Mouse (Mus musculus): ENCODE results near the gene Sox18. TPM values are rescaled to one million over a fixed set of nuclear protein-coding genes. Genes with fewer than 3 reads are reported as not detected.

The Sox18 gene
- polyA plus RNA-seq, 2 experiments: 4.1 to 5.5 TPM

DNA sequence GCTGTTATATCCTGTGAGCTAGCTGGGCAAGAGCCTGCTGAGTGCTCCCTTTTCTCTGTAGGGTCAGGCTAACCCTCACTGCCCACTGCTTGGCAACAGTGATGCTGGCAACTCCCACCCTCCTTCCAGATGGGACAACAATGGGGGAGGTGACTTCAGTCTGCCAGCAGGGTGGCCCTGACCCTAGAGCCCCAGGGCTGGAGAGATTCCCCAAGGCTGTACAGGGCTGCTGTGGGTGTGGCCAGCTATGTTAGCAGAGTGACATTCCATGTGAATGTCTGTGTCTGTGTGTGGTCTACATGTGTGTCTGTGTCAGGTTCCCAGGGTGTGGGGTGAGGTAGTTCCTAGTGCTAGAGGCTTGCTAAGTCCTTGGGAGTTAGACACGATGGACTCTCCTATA, 2.1 kb upstream of the Sox18 start:
- 57% methylated on average over 1 of the region's 1 CpGs for WGBS (ENCODE audit: insufficient replicate concordance)
- DNase-seq (ENCODE audit: low read depth in 3 of 3, low spot score in 3 of 3) (no peak), ATAC-seq (ENCODE audit: insufficient read depth) (no peak)
- H3K4me2 ChIP-seq (ENCODE audit: low read depth): no peak overlapping the region
- no peak overlapping the region for H3K9ac ChIP-seq (replicated peaks)
- no peaks in the 10 kb centered on the region for H3K9me3 ChIP-seq (ENCODE audit: control insufficient read depth, low read length)
- no peak overlapping the region for H3K27ac ChIP-seq
- H3K4me3 ChIP-seq (ENCODE audit: insufficient read depth in 1 of 2, low read depth in 2 of 2, low read length in 2 of 2): no peak overlapping the region
- H3K4me1 ChIP-seq (replicated peaks; ENCODE audit: control insufficient read depth in 2 of 2, insufficient read depth in 2 of 2, low read length in 1 of 2): peaks cover 0 to 4% of the 10 kb centered on the region in 2 experiments; a peak in 3 of 4 replicates
- no peaks in the 10 kb centered on the region for H3K36me3 ChIP-seq (replicated peaks; ENCODE audit: control insufficient read depth, insufficient read depth, low read depth)
- TF ChIP-seq EP300 (IDR thresholded peaks at IDR 0.05; ENCODE audit: low read depth): no peak
- no peak for TF ChIP-seq CTCF (IDR thresholded peaks at IDR 0.05; ENCODE audit: low read depth)
- H3K27me3 ChIP-seq (ENCODE audit: control insufficient read depth, insufficient read depth, low read length): peaks cover 45% of the 10 kb centered on the region

GRCm38 (mm10) chr2:181671984-181672383, 544 bp upstream of the Sox18 start:
- Histone ChIP-seq H3K27me3 (ENCODE audit: control insufficient read depth, insufficient read depth, low read length) (peaks cover 45% of the 10 kb centered on the region), H3K36me3 (replicated peaks; ENCODE audit: control insufficient read depth, insufficient read depth, low read depth) (no peaks in the 10 kb centered on the region), H3K4me3 (ENCODE audit: insufficient read depth in 1 of 2, low read depth in 2 of 2, low read length in 2 of 2) (no peak overlapping the region), H3K4me1 (replicated peaks; ENCODE audit: control insufficient read depth in 2 of 2, insufficient read depth in 2 of 2, low read length in 1 of 2) (peaks cover 0 to 4% of the 10 kb centered on the region in 2 experiments; a peak in 3 of 4 replicates), H3K27ac (no peak overlapping the region), H3K9ac (replicated peaks) (no peak overlapping the region), H3K4me2 (ENCODE audit: low read depth) (no peak overlapping the region), H3K9me3 (ENCODE audit: control insufficient read depth, low read length) (no peaks in the 10 kb centered on the region)
- no peak for ATAC-seq (ENCODE audit: insufficient read depth)
- no peak for DNase-seq (ENCODE audit: low read depth in 3 of 3, low spot score in 3 of 3)
- 32% methylated on average over 7 of the region's 7 CpGs for WGBS (ENCODE audit: insufficient replicate concordance)
- TF ChIP-seq CTCF (IDR thresholded peaks at IDR 0.05; ENCODE audit: low read depth) (no peak), EP300 (IDR thresholded peaks at IDR 0.05; ENCODE audit: low read depth) (no peak)

- Histone ChIP-seq H3K9me3 (ENCODE audit: control insufficient read depth, low read length) (no peaks in the 10 kb centered on the region), H3K4me2 (ENCODE audit: low read depth) (peak overlapping the region; percentile 24), H3K36me3 (replicated peaks; ENCODE audit: control insufficient read depth, insufficient read depth, low read depth) (no peaks in the 10 kb centered on the region), H3K9ac (replicated peaks) (no peak overlapping the region), H3K27ac (no peak overlapping the region), H3K27me3 (ENCODE audit: control insufficient read depth, insufficient read depth, low read length) (peaks cover 45% of the 10 kb centered on the region), H3K4me3 (ENCODE audit: insufficient read depth in 1 of 2, low read depth in 2 of 2, low read length in 2 of 2) (peak overlapping the region; percentile 15 to 37), H3K4me1 (replicated peaks; ENCODE audit: control insufficient read depth in 2 of 2, insufficient read depth in 2 of 2, low read length in 1 of 2) (peaks cover 0 to 4% of the 10 kb centered on the region in 2 experiments; a peak in 3 of 4 replicates)
- 2% methylated on average over 41 of the region's 41 CpGs for WGBS (ENCODE audit: insufficient replicate concordance)
- ATAC-seq (ENCODE audit: insufficient read depth) (no peak), DNase-seq (ENCODE audit: low read depth in 3 of 3, low spot score in 3 of 3) (no peak)
- no peak for TF ChIP-seq CTCF (IDR thresholded peaks at IDR 0.05; ENCODE audit: low read depth)
- no peak for TF ChIP-seq EP300 (IDR thresholded peaks at IDR 0.05; ENCODE audit: low read depth)
Measured at GRCm38 (mm10) chr2:181670913-181671311, 528 bp downstream of the Sox18 start.

DNA sequence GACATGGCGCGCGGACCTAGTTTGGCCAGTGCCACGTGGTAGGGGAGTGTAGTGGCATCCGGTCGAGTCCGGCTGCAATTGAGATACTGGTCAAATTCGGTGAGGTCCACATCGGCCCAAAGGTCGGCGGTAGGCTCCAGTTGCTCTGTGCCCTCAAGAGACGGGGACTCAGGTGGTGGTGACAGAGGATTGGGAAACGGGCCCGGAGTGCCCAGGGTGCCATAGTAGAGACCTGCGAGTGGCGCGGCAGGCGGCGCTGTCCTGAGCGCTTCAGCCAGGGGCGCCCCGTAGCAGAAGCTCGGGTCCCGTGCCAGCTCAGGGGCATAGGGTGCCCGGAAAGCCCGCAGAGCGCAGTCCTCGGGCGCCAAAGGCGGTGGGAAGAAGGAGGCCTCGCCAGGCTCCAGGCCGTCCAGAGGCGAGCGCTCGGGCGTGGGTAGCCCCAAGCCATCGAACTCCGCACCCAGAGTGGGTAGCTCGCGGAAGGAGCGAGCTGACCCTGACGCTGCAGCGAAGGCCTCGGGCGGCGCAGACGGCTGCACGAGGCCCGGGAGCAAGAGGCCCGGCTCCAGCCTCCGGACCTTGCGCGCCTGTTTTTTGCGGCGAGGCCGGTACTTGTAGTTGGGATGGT, 1.0 kb downstream of the Sox18 start:
- no peak for ATAC-seq (ENCODE audit: insufficient read depth)
- Histone ChIP-seq H3K4me1 (replicated peaks; ENCODE audit: control insufficient read depth in 2 of 2, insufficient read depth in 2 of 2, low read length in 1 of 2) (no peaks in the 10 kb centered on the region), H3K27ac (no peak overlapping the region), H3K9ac (replicated peaks) (no peak overlapping the region), H3K9me3 (ENCODE audit: control insufficient read depth, low read length) (no peaks in the 10 kb centered on the region), H3K4me3 (ENCODE audit: insufficient read depth in 1 of 2, low read depth in 2 of 2, low read length in 2 of 2) (peak overlapping the region; percentile 15 to 37), H3K36me3 (replicated peaks; ENCODE audit: control insufficient read depth, insufficient read depth, low read depth) (no peaks in the 10 kb centered on the region), H3K4me2 (ENCODE audit: low read depth) (peak overlapping the region; percentile 24), H3K27me3 (ENCODE audit: control insufficient read depth, insufficient read depth, low read length) (peaks cover 45% of the 10 kb centered on the region)
- WGBS (ENCODE audit: insufficient replicate concordance): 5% methylated on average over 55 of the region's 56 CpGs
- DNase-seq (ENCODE audit: low read depth in 3 of 3, low spot score in 3 of 3): no peak
- TF ChIP-seq CTCF (IDR thresholded peaks at IDR 0.05; ENCODE audit: low read depth) (no peak), EP300 (IDR thresholded peaks at IDR 0.05; ENCODE audit: low read depth) (no peak)

DNA sequence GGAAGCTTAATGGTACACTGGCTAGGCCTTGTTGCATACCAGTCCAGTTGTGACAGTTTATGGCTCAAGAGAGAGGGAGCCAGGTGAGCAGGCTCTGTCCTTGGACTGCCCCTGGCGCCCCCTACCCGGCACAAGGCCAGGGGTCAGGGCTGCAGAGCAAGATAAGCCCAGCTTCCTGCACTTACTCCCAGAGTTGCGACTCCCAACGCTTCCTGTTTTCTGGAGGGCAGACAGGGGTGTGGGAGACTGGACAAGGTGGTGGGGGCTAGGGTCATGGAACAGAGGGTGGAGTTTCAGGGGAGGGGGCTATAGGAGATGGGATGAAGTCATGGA, 8.2 kb downstream of the Sox18 start:
- Histone ChIP-seq H3K9ac (replicated peaks) (no peak overlapping the region), H3K27ac (no peak overlapping the region), H3K4me2 (ENCODE audit: low read depth) (no peak overlapping the region), H3K9me3 (ENCODE audit: control insufficient read depth, low read length) (no peaks in the 10 kb centered on the region), H3K27me3 (ENCODE audit: control insufficient read depth, insufficient read depth, low read length) (no peaks in the 10 kb centered on the region), H3K36me3 (replicated peaks; ENCODE audit: control insufficient read depth, insufficient read depth, low read depth) (no peaks in the 10 kb centered on the region), H3K4me3 (ENCODE audit: insufficient read depth in 1 of 2, low read depth in 2 of 2, low read length in 2 of 2) (no peak overlapping the region), H3K4me1 (replicated peaks; ENCODE audit: control insufficient read depth in 2 of 2, insufficient read depth in 2 of 2, low read length in 1 of 2) (peaks cover 0 to 7% of the 10 kb centered on the region in 2 experiments; a peak in 1 of 4 replicates)
- ATAC-seq (ENCODE audit: insufficient read depth): no peak
- TF ChIP-seq EP300 (IDR thresholded peaks at IDR 0.05; ENCODE audit: low read depth) (no peak), CTCF (IDR thresholded peaks at IDR 0.05; ENCODE audit: low read depth) (no peak)
- WGBS (ENCODE audit: insufficient replicate concordance): 5% methylated on average over 4 of the region's 4 CpGs
- no peak for DNase-seq (ENCODE audit: low read depth in 3 of 3, low spot score in 3 of 3)
